Mouse (Mus musculus) heart, postnatal 14 days (tissue): ENCODE results near the gene Foxj2. TPM values are rescaled to one million over a fixed set of nuclear protein-coding genes. Genes with fewer than 3 reads are reported as not detected.

Experiments used
- DNase-seq, 2 experiments: peaks; one replicate each; pipeline ENCODE4 v3.0.0; 2021 to 2022
- intact Hi-C: fragments of 180-260 bp; cut with DNase I; formaldehyde crosslinking; loops from one replicate; pipeline ENCODE4 v1.15.1; 2025
- total RNA-seq, 2 experiments: library from RNA; stranded (reverse); gene quantifications; 2 replicates each; pipeline ENCODE4 v1.2.3; 2021

The Foxj2 gene
- total RNA-seq, 2 experiments from 2014 or later: 30.9 to 31.9 TPM

DNA sequence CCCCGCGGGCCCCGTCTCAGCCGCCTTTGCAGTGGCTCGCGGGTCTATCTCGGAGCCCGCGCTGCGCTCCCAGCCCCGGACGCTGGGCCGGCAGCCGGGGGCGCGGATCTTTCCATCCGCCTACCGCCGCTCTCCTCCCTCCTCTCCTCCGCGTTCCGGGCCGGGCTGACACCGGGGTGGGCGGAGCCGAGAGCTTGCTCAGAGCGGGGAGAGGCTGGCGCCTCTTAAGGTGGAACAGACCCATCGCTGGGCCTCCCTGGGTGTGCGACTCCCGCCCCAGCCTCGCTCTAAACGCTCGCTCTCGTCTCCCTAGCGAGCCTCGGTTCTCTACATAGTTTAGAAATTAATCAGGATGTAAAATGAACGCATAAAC lies 8.4 kb upstream of the Foxj2 start:
- intact Hi-C loops: loop anchor here (2.0 kb wide), 1 partner anchor 64 kb away; the partner anchor contains the start of gene Necap1
- DNase-seq: peak; percentile 95 to 96

DNA sequence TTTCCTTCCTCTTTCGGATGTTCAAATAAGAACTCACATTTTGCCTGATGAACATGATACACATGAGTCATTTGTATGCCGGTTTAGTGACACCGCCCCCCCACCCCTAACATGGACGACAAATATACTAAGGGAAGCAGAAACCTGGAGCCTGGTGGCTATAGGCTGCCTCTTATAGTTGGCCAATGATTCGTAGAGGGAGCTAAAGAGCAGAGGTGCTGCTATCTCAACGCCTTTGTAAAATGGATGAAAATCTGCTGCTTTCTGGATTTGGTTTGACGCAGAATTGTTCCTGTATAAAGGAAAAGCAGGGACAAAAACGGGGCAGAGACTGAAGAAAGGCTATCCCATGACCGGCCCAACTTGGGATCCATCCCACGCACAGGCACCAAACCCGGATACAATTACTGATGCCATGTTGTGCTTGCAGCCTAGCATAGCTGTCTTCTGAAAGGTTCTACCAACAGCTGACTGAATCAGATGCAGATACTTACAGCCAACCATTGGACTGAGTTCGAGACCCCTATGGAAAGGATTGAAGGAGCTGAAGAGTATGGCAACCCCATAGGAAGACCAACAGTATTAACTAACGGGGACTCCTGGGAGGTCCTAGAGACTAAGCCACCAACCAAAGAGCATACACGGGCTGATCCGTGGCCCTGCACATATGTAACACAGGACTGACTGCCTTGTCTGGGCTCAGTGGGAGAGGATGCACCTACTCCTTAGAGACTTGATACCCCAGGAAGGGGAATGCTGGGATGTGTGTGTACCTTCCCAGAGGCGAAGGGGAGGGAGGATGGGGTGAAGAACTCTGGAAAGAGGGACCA lies 7.7 kb upstream of the Foxj2 start:
- peak in 1 of 2 experiments; percentile 38 for DNase-seq
- intact Hi-C loops: loop anchor here (2.0 kb wide), 1 partner anchor 63 kb away; the partner anchor contains the start of gene Necap1

DNA sequence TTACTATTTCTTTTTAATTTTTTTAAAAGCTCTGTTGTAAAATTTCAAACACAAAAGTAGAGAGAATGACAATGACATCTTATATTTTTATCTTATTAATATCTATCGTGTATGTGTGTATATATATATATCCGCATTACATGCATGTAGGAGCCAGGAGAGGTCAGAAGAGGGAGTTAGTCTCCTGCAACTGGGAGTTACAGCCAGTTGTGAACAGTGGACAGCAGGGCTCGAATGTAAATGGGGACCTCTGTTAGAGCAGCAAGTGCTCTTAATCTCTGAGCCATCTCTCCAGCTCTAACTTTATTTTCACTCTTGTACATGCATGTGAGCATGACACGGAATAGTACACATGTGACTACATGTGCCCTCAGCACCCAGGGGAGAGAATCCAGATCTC lies 7.0 kb upstream of the Foxj2 start:
- intact Hi-C loops: no loop called here

DNA sequence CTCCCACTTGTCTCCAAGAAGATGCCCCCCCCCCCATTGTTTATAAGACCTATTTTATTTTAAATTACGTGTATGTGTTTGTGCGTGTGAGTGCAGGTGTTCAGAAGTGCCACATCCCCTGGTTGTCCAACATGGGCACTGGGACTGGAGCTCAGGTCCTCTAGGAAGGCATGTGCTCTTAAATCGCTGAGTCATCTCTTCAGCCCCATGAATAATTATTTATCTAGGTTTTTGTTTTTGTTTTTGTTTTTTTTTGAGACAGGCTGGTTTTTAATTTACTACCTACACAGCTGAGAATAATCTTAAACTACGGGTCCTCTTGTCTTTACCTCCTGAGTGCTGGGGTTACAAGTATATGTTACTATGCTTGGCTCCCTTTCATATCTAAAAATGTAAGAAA lies 6.1 kb upstream of the Foxj2 start:
- no peak for DNase-seq
- intact Hi-C loops: no loop called here

More for the DNA sequence above, 7.0 kb upstream of the Foxj2 start:
- DNase-seq: no peak

DNA sequence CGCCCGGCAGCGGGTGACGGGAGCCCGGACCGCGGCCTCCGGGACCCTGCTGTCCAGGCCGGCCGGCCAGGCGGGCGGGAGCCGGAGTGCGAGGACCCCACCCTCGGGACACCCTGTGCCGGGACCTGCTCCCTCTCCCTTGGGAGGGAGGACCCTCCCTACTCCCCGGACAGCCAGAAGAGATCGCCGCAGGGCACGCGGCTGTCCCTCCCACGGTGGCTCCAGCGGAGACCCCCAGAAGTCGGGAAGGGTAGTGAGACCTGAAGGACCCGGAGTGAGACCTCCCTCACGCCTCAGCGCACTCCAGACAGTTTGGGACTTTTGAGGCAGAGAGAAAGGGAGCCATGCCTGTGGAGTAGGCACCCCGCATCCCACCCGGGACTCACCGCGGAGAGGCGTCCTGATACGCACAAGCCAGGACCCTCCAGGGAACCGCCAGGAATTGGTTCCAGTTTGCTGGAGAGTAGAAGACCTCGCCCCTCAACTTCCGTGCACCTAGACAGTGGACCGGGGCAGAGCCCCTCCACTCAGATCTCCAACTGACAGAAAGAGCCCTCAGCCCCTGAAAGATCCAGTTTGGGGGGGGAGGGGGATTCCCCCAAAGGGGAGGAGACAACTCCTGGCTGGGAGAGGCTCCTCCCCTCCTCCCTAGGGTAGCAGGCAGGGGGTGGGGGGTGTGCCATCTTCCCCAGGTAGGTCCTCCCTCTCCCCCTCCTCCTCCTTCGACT lies 521 bp downstream of the Foxj2 start:
- peak in 1 of 2 experiments; percentile 45 for DNase-seq
- intact Hi-C loops: loop anchor here (10.0 kb wide), 1 partner anchor 1595 kb away; the partner anchor contains the start of gene Pex5

DNA sequence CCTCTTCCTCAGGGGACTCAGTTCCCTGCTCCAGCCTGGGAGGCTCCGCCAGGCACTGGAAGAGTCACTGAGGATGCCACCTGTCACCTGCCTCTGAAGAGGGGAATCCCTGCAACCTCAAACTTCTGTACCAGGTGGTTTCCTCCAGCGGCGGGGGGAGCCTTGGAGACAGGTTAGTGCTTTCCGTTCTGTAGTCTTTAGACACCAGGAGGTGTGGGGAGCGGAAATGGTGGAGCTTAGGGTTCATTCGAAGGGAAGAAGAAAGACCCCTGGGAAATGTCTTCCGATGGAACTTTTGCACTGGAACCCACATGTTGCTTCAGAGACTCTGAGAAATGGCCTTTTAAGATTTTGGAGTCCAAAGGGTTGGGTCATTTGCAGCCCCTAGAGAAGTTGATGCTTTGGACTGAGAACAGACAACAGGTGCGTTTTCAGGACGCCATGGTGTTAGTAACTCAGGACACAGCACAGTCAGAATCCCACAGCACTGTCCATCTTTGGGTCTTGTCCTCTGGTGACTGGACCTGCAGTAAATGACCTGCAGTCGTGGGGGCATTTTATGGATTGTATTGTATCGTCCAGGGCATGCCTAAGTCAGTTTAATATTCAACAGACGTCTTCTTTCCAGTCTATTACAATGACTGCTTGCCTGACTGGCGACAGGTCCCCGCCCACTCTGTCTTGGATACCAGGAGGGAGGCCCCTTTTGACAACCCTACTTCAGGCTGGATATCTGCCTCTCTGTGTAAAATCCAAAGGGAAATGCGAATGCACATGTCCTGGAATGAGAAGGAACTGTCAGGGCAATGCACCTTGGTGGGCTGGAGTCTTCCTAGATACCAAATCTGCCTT lies 1.3 kb downstream of the Foxj2 start:
- intact Hi-C loops: loop anchor here (10.0 kb wide), 1 partner anchor 1594 kb away; the partner anchor contains the start of gene Pex5
- no peak for DNase-seq

DNA sequence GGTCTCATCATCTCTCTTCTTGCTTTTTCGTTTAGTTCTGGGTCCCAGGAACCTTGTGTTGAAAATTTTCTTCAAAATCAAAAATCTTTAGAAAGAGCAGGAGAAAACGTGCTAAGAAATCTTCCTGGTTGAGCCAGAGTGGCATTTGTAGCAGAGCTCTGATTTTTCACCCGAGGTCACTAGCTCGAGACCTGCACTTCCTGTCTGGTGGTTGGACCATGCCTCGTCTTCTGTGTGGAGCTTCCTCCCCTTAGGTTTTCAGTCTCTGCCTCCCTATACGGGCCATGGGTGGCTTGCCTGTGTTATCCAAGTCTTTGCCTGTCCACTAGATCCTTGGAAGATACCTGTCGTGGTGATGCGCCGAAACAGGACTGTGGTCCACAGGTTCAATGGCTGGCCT lies 2.1 kb downstream of the Foxj2 start:
- DNase-seq: no peak
- intact Hi-C loops: loop anchor here (10.0 kb wide), 1 partner anchor 1593 kb away; the partner anchor contains the start of gene Pex5

DNA sequence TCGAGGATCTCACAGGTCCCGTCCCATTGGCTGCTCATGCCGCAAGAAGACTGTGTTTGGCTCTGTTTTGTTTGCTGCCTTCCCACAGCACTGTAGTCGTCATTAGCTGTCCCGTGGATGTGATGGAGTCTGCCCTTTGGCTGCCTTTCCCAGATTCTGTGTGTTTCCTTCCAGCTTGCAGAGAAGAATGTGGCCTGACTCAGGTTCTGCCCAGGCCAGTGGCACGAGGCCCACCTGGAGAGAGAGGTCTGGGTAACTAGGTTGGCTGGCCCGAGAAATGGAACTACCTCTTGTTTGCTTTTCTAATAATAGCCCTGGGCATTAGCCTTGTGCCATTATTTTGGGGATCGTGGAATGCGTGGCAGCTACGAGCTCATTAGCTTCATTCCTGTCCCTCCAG lies 4.4 kb downstream of the Foxj2 start:
- intact Hi-C loops: loop anchor here (10.0 kb wide), 1 partner anchor 1591 kb away; the partner anchor contains the start of gene Pex5
- peak; percentile 58 to 76 for DNase-seq

DNA sequence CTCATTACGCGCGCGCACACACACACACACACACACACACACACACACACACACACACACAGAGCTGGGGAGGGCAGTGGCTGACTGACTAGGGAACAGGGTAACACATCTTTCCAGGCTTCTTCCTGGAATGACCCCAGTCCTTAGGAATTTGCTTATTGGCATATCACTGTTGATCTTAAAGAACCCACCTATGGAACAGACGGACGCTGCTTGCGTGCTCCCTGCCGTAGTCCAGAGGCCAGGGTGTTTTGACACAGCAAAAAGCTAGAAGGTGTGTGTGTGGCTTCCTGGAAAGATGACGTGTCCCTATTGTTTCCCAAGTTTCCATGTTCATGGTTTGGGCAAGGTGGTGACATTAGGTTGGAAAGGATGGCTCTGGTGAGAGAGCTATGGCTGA lies 5.5 kb downstream of the Foxj2 start:
- peak in 1 of 2 experiments; percentile 13 for DNase-seq
- intact Hi-C loops: loop anchor here (5.0 to 10.0 kb wide), 2 partner anchors 47 to 1590 kb away; partner anchors contain the start of genes Necap1 and Pex5

DNA sequence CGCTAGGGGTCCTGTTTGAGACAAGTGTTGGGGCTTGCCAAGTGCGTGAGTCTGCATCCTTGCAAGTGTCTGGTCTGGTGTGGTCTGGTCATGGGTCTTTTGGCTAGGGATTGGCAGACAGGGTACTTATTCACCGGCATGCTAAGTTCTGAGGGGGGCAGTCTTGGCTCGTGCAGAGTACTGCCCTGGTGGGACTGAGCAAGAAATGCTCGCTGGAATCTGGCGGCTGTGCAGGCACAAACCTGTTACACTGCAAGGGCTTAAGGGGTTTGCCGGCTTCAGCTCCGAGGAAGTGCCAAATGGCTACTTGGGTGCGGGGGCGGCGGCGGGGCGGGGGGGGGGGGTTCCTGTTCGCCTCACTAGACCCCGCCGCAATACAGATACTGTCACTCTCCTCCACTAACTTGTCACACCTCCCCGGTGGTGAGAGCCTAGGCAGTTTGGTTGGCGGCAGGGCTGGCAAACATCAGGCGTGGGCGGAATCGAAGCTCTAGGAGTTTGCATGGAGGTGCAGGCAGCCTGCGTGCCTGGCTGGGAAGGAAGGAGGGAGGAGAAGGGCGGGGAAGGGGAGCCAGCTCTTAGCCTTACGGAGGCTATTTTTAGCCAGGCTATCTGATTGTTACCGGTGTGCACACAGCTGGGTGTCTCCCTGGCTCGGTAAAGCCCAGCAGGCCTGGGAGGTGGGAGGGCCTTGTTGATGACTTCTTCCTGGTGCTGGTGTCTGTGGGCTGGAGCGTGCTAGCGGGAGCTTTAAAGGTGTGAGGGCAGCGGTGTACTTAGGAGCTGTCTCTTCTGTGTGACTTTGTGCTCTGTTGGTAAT lies 6.4 kb downstream of the Foxj2 start:
- peak; percentile 67 to 71 for DNase-seq
- intact Hi-C loops: loop anchor here (5.0 to 10.0 kb wide), 2 partner anchors 46 to 1589 kb away; partner anchors contain the start of genes Necap1 and Pex5

DNA sequence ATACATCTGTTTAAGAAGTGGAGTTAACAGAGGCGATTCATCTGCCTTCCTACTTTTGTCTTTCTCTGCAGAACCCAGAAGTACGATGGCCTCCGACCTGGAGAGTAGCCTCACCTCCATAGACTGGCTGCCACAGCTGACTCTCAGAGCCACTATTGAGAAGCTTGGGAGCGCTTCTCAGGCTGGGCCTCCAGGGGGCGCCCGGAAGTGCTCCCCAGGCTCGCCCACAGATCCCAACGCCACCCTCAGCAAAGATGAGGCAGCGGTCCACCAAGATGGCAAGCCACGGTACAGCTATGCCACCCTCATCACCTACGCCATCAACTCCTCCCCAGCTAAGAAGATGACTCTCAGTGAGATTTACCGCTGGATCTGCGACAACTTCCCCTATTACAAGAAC lies 8.4 kb downstream of the Foxj2 start:
- peak in 1 of 2 experiments; percentile 46 for DNase-seq
- intact Hi-C loops: loop anchor here (5.0 to 10.0 kb wide), 2 partner anchors 44 to 1587 kb away; partner anchors contain the start of genes Necap1 and Pex5

DNA sequence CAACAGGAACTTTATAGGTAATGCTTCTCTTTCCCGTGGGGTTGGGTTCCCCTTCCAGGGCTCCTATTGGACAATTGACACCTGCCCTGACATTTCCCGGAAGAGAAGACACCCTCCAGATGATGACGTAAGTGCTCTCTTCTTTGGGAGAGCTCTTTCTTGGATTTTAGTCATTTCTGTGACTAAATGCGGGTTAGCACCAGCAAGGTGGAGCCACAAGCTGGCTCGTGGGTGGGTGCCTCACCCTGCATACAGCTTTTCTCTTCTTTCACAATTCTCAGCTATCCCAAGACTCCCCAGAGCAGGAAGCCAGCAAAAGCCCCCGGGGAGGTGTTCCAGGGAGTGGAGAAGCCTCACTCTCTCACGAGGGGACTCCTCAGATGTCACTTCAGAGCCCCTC lies 13.2 kb downstream of the Foxj2 start:
- DNase-seq: no peak
- intact Hi-C loops: no loop called here

DNA sequence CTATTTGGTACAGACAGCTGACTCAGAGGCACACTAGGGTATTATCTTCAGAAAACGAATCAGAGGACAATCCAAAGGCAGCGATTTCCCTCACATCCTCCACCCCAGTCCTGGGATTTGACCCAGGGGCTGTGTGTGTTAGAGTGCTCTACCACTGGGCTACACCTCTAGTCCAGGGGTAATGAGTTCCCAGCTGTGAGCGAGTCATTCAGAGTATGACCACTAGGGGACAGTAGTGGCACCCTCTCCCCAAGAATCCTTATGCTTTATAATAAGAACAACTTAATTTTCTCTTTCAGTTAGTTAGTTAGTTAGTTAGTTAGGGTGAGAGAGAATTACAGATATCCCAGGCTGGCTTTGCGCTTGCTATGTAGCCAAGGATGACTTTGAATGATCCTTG lies 14.7 kb downstream of the Foxj2 start:
- intact Hi-C loops: no loop called here
- DNase-seq: peak in 1 of 2 experiments; percentile 63

DNA sequence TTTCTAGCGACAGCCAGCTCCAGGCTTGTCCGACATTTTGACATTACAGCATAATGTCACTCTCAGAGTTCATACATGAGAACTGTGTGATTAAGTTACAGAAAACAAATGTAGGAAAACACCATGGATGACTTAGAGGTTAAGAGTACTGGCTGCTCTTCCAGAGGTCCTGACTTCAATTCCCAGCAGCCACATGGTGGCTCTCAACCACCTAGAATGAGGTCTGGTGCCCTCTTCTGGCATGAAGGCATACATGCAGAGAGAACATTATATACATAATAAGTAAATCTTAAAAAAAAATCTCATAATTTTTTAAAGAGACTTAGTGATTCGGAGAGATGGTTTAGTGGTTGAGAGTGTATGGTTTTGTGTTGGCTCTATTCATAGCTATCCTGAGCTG lies 17.3 kb downstream of the Foxj2 start:
- intact Hi-C loops: no loop called here
- no peak for DNase-seq

DNA sequence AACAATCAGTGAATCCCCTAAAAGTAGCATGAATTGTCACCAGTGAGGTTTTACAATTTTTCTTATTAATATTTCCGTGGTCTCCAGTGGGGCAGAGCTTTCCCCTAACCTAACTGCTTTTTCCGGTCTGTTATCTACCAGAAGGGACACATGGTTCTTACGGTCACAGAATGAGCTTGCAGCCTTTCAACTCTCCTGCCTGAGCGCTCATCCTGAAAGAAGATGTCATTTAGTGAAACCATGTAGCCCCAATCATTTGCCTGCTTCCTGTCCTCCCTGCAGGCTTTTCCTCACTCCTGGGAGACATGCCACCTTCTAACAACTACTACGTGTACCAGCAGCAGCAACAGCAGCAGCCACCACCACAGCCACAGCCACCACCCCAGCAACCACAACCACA lies 17.8 kb downstream of the Foxj2 start:
- DNase-seq: no peak
- intact Hi-C loops: no loop called here

DNA sequence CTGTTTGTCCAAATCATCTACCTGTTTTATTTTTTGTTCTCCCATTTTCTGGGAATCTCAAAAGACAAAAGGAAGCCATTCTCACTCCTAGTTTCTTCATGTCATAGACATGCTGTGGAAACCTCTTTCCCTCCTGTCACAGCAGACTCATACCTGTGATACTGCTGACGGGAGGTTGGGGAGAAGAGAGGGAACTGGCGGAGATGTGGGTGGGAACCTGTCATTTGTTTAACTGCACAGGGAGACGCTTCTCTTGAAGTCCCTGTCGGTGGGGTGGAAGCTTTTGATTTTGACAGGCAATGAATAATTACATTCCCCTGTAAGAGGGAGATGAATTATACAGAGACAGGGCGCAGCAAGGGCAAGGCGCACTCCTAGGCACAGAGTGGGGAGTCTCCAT lies 24.0 kb downstream of the Foxj2 start:
- intact Hi-C loops: no loop called here
- DNase-seq: no peak

DNA sequence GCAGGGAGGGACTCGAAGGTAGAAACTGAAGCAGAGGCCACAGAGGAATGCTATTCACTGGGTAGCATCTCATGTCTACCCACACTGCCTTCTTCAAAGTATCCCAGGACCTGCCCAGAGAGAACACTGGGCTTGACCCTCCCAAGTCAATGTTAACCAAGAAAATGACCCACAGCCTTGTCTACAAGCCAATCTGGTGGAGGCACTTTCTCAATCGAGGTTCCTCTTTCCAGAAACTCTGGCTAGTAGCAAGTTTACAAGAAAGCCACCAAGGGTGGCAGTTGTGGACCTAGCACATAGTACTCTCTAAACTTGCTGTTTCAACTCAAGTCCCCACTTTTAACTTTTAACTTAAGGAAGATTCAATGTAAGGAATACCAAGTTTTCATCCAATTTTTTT lies 33.0 kb downstream of the Foxj2 start:
- no peak for DNase-seq
- intact Hi-C loops: no loop called here

DNA sequence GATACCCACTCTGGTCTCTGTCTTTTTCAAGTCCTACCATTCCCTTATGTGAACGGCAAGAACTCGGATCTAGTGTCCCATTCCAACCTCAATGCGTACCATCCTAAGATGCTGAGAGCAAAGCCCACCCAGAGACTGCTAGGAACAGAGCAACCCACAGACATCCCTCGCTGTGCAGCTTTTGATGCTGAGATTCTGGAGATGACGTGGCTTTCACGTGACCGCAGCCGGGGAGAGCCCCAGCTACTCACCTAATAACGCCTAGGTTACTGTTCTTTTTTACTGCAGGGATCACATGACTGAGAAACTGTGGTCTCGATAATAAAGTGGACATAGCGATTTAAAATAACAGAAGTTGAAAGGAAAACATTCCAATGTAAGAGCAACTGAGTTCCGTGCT lies 34.8 kb downstream of the Foxj2 start:
- DNase-seq: no peak
- intact Hi-C loops: no loop called here

DNA sequence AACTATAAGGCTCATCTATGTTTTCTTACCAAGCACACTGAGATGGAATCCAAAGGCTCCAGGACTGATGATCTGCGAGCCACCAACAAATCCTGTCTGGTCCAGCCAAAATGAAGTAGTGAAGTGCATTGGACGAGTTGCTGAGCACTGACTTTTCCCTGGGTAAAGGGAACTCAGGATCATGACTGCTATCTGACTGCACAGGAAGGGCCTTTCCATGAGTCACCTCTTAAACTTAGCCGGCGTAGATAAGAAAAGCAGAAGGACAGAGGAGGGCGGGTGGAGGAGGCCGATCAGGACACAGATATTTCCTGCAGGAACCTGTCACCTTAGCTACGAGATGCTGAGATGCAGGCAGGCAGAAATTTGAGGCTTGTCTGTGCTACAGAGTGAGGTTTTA lies 36.2 kb downstream of the Foxj2 start, which contains the start of gene C3ar1:
C3ar1 (minus strand) TSS at position 207 of the 400 bp plus-strand sequence.
- no peak for DNase-seq
- intact Hi-C loops: no loop called here
